Mouse (Mus musculus): Measurements from ENCODE around the gene Lck.

DNA sequence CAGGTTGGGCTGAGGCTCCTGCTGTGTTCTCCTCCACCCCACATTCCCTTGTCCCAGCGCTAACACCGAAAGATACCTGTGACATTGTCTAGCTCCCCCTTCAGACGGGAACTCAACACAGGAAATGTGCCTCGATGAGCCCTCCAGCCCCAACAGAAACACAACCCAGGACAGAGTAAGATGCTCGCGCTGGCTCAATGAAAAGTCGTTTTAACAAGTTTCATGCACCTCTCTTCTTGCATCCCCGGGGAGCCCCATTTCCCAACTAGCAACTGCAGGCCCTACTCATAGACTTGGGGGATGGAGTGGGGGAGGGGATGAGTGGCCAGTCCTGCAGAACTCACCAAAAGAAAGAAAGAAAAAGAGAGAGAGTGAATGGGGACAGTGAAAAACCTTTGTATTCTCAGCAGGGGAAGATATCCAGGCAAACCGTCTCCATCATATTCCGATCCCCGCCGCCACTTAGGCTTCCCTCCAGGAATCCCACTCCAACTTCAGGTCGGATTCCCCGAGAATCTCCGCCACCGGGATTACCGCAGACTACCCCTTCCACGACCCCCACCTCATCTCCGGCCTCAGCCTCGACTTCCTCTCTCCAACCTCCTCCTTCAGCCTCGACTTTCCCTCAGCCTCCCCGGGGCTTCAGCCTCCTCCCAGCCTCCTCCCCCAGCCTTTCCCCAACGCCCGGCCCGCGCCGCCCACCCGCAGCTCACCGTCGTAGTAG, 31.4 kb downstream of the Lck start:
- TF ChIP-seq POLR2A (IDR thresholded peaks at IDR 0.05; ENCODE audit: insufficient read depth, low read depth, low read length): peak; percentile 34
- TF ChIP-seq CTCF (IDR thresholded peaks at IDR 0.05): no peak
- no peak for TF ChIP-seq EP300 (IDR thresholded peaks at IDR 0.05; ENCODE audit: insufficient read depth, low read depth, low read length)
